Mouse (Mus musculus) cerebellum, adult 18-20 months (tissue): Measurements from ENCODE around the gene Muc13.

Experiments
- DNase-seq, 2 experiments: peaks; one replicate each; pipeline ENCODE4 v3.0.0; 2021

Gene Muc13

DNA sequence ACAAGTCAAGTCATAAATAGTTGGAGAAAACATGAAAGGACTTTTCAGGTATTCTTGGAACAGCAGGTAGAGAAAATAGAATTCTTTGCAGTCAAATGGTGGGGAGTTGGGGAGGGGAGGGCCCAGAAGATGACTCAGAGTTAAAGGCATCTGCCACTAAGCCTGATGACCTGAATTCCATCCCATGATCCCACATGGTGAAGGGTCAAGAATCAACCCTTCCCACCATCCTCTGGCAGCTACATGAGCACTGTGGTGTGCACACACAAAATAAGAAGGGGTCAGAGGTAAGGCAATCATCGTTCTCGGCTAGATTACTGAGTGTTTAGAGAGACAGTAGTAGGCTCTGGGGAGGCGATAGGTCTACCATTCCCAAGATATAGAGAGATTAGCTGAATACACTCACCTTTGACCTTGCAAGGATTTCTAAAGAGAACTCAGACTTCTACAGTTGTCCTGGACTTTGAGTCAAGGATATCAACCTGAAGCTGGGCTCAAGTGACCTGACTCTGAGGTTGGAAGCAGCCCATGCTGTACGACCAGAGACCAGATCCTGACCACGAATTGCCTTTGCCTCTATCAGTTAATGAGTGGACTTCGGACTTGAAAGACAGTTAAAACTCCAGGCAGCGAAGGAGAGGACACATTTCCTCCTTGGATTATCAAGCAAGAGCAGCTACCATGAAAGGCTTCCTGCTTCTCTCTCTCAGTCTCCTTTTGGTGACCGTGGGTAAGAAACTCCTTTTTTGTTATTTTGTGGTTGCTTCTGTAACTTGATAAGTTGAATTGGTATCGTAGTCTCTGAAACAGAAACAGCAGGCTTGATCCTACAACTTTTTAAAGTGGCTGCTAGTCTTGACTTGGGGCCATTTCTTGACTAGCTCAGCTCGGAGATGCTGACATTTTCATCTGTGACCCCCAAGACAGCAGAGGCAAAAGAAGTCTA is at the start of gene Muc13:
Muc13 (plus strand) TSS at position 192 of the 946 bp plus-strand sequence.
- DNase-seq = no peak

DNA sequence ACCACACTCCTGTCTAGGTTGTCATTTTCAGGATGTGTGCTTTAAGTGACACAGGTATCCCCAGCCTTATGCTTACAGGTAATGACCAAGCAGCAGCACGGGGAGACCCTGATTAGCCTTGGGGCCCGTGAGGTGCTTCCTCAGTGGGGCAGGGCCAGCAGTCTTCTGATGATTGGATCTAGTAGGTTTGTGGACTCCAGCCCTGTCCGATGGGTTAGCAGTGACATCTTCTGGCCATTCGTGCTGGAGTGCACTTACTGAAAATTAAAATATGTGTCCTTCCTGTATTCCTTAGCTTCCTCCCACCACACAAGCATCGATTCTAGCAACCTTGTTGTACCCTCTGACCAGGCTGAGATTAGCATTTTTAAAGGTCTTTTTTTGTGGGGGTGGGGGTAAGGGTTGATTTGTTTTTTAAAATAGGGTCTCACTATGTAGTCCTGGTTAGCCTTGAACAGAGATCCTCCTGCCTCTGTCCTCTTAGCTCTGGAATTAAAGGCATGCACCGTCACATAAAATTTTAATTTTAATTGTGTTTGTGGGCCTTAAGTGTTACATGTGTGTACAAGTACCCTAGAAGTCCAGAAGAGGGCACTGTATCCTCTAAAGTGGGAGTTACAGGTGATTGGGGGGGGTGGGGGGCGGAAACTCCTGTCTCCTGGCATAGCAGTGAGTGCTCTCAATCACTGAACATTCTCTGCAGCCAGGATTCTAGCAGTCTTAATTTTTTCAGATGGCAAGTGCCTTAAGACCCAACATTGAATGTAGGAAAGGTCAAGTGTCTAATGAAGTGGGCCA is 49.0 kb upstream of the Muc13 start:
- DNase-seq = peak; percentile 66 to 69

DNA sequence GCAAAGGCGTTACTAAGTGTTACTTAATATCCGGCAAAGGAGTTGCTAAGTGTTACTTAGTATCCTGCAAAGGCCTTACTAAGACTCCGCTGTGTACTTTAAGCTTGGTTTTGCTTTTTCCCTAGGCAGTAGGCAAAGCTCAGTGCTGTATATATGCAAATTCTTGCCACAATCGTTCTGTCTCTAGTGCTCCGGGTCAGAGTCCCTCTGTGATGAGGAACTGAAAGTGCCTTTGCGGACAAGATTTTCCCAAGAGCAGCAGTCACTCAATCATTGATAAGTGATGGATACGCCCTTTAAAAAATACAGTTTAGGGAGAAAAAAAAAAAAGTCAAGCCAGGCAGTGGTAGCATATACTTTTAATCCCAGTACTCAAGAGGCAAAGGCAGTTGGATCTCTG is 48.4 kb upstream of the Muc13 start:
- no peak for DNase-seq

DNA sequence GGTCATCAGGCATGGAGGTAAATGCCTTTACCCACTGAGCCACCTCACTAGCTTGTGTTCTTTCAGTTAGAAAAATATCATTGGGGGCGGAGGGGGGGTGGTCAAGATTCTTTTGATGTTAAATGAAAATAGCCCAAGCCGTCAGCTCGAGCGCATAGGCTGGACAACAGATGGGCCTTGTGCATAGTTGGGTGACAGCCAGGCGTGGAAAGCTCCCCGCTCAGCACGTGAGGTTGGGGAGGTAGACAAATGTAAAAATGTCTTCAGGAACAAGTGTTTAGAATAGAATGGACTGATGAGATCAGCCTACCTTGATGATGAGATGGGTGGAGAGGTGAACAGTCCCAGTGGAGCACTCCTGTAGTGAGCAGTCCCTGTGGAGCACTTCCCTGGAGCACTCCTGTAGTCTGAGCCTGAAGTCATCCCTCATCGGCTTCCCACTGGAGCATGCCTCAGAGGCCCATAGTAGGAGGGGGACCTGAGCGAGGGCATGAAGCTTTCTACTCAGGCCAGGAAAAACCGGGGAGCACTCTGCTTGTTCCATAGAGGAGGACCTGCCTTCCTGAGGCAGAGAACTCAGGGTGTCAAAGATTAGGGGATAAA is 47.7 kb upstream of the Muc13 start:
- peak; percentile 79 to 84 for DNase-seq

DNA sequence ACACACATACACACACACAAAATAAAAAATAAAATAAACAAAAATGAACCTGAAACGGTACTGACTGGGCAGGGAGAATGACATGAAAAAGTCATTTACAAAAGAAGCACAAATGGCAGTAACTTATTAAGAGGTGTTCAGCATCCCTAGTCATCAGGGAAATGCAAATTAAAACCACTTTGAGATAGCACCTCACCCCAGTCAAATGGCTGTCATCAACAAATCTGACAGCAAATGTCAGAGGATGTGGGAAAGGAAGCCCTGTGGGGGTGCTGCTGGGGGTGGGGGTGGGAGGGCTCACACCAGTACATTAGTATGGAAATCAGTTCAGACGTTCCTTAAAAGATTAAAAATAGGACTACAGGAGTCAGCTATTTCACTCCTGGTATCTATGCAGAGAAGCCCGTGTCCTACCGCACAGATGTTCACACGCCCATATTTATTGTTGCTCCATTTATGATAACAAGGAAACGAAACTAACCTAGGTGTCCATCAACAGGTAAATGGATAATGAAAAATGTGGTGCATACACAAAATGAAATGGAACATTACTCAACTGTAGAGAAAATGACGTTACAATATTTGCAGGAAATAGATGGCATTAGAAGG is 46.4 kb upstream of the Muc13 start:
- DNase-seq = no peak

DNA sequence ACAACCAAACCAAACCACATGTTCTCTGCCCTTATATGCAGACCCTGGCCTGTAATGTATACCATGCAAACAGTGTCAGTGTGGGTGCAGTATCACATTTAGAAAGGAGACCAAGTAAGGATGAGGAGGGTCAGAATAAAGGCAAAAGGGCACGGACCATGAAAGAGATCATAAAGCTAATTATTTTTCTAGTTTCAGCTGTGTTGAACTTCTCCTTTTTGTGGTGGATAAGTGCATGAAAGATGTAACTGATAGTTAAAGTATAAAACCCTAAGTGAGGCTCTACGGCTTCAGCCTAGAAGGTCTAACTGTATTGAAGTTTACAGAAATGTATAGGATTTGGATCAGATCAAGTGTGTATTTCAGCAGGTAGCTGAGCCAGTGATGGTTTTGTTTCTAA is 45.8 kb upstream of the Muc13 start:
- no peak for DNase-seq

DNA sequence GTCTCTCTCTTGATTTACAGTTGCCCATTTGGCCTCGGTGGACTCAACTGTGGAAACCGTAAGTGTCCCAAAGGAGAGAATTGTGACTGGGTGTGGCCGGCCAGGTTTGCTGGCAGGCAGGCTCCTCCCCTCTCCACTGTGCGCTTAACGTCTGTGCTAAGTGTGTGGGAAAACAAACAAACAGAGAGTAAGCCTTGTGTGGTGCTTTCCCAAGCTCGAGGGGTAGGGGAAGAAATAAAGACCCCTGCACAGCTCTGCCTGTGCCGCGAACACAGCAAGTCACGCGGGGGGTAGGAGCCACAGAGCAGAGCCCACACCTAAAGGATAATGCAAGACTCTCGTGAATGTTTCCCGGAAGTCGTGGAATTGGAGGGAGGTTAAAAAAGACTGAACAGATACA is 42.7 kb upstream of the Muc13 start:
- no peak for DNase-seq

DNA sequence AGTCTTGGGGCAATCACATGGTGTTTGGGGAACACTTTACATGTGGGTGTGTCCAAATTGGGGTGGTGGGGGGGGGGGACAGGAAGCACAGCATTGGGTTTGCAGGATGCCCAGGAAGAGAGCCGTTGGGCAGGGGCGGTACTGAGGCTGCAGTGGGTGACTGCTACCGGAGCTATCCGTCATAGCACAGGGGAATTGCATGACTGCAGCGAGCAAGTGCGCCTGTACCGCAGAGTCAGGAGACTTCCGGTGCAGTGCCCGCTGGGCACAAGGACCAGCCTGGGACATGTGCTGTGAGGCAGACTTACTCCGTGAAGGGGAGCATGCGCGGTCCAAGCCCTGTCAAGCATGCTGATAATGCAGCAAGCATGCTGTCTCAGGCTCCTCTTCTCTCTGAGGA is 42.2 kb upstream of the Muc13 start:
- DNase-seq = no peak

DNA sequence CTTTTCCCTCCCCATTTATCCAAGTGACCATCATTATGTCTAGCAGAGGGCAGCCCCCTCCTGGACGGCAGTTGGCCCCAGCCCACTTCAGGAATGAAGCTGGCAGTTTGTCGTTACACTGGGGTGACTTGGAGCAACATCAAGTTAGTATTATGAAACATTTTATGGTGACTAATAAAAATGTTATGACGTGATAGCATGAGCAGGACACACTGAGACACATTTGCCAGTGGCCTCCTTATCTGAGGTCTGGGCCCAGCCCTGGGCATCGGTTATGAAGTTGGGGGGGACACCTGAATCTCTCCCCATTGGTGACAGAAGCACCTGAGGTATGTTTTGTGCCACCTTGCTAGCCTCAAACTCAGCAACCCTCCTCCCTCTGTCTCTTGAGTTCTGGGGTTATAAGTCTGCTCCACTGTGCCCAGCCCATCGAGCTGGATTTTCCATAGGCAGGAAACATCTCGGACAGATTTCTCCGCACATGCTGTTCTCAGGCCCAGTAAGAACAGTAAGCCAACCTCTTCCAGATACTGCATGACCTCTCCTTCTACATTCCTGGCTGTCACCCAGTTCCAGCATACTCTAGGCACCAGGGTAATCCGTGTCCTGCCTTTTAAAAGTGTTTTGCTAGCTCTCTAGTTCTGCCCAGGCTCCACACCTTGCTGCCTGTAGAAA is 40.8 kb upstream of the Muc13 start:
- DNase-seq = no peak

DNA sequence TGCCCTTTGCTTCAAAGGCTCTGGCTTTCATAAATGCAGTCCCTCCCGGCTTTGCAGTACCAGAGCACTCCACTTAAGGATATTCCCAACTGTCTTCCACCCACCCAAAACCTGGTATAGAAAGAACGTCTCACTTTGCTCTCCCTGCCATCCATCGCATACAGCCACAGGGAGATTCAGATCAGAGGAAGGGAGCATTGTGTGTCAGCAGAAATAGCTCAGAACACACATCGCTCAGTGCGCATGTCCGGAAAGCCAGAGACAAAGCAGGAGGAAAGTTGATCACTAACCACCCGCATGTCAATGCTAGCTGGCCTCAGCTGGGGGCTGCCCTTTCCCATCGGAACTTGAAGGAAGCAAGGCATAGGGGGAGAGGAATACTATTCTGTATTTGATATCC is 38.5 kb upstream of the Muc13 start:
- no peak for DNase-seq

DNA sequence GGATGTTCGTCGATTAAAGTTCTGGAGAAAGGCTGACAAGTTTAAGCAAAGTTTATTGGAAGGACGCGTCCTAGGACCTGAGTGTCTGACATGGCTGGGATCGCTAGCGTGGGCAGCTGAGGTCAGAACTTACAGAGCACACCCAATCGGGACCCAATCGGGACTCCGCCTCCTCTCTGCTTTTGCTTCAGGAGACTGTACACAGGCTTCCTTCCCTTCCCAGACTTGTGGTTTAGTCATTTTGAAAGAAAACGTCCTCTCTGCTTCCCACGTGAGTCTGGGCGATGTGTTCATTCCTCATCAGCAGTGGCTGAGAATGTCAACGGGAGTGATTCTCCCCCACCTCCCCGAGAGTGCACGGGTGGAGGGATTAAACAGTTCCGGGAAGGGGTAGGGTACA is 37.9 kb upstream of the Muc13 start:
- no peak for DNase-seq

DNA sequence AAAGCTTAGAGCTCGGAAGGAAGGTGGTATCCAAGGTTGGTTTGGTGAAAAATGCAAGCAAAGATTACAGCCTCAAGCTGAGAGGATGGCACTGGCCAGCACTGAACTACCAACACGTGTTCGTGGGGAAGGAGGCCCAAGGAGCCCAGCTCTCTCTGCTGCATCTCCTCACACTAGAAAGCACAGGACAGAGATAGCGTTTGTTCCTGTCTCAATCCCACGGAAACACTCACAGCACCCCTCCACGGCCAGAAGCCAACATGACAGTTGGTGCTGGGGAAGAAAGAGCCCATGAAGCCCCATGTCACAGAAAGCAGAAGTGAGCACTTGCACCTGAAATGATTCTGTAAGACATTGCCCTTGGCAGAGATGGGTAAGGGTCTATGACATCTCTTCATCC is 37.4 kb upstream of the Muc13 start:
- DNase-seq = peak; percentile 73 to 79

DNA sequence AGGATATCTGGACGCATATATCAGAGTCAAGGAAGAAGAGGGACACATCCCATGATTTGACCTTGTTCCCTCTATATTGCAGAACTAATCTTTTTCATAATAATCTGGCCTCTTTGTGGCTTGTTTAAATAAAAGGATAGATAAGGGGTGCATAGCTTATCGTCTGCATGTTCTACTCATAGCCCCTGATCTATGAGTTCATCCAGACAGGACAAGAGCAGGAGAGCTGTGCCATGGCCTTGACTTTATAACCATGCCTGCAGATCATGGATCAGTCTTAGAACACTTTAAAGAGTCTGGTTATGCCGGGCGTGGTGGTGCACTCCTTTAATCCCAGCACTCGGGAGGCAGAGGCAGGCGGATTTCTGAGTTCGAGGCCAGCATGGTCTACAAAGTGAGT is 34.6 kb upstream of the Muc13 start:
- no peak for DNase-seq

DNA sequence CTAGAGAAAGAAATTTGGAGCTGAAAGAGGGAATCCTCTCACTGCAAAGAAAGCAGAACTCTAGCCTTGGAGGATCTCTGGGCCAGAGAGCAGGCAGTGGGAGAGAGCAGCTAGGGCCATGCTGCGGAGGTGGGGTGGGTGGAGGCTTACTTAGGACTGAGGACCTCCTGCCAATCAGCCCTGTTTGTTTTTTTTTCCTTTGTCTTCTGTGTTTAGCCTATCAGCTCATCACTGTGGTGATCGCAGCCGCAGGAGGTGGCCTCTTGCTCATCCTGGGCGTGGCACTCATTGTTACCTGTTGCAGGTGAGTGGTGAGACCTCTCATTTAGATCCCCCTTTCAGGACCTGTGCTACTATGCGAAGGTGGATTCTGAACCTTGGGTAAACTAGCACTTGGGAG is 33.3 kb upstream of the Muc13 start:
- DNase-seq = no peak

DNA sequence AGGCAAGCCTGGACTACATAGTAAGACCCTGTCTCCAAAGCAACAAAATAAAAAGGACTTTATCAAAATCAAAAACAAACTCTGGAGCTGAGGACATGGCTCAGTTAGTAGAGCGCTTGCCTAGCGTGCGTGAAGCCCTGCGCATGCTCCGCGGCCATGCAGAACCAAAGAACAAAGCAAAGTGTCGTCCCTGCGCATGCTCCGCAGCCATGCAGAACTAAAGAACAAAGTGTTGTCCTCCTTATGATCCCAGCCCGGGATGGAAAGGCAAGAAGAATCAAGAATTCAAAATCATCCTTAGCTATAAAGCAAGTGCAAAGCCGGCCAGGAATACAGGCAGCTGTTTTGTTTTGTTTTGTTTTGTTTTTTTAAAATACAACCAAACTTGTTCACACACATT is 32.8 kb upstream of the Muc13 start:
- no peak for DNase-seq

DNA sequence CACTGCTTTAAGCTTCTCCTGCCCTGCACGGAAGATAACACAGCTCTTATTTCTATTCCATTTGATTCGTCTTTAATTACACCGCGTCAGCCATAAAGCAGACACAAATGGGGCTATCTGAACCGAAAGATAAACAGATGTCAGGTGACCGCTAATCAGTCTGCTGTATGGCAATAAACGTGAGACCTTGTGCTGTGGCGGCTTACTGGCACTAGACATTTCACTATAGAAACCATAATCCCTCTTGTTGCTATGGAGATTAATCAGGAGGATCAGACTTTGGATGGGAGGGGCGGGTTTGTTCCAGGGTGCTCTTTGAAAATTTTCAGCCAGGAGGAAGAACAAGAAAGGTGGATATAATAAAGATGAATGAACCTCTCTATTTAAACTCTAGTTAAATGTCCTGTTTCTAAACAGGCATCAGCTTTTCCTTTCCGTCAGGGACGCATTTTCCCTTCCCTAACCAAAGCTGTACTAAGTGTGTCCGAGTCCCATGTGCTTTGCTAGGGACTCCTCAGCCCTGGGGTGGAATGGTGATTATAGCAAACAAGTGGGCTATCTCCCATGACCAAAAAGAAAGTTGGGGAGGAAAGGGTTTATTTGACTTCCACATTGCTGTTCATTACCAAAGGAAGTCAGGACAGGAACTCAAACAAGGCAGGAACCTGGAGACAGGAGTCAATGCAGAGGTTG is 29.2 kb upstream of the Muc13 start:
- no peak for DNase-seq

DNA sequence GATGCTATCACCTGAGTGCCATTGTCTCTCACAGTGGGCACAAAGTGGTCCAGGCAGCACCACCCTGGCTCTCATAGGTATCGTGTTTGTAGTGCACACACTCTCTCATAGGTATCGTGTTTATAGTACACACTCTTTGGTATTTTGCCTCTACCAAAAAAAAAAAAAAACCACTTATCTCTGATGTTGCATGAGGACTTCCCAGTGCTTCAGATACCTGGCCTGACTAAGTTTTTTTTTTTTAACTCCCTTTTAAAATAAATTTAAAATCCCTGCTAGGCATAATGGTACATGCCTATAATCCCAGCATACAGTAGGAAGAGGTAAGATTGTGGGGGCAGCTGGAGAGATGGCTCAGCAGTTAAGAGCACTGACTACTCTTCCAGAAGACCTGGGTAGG is 28.4 kb upstream of the Muc13 start:
- DNase-seq = no peak

DNA sequence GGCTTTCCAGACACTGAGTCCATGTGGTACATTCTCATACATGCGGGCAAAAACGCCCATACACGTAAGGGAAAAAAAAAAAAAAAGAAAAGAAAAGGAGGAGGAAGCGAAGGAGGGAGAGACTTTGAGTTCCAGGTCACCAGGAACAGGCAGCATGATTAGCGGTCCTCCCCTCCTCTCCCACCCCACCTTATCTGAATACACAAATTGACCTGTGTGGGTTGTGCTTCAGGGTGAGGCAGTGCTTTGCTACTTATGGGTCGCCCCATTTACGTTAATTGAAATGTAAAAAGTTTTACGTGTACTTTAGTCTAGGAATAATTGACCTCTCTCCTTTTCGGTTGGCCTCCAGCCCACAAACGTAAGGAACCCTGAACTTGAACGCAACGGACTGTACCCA is 27.5 kb upstream of the Muc13 start:
- no peak for DNase-seq

DNA sequence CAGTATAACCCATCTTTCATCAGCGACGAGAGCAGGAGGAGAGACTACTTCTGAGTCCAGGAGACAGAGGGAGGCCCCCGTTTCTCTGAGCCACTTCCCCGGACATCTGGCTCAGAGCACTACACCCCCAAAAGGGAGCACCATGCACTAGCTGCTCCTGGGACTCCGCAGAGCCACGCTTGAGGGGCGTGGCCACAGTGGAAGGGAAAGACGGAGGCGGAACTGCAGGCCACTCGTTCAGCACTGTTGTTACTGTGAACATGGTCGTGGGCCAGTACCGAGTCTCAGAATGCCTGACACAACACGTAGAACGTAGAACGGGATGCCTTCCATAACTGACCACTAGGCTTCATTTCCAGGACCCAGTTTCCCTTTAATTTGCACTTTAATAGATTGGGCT is 27.1 kb upstream of the Muc13 start:
- no peak for DNase-seq

DNA sequence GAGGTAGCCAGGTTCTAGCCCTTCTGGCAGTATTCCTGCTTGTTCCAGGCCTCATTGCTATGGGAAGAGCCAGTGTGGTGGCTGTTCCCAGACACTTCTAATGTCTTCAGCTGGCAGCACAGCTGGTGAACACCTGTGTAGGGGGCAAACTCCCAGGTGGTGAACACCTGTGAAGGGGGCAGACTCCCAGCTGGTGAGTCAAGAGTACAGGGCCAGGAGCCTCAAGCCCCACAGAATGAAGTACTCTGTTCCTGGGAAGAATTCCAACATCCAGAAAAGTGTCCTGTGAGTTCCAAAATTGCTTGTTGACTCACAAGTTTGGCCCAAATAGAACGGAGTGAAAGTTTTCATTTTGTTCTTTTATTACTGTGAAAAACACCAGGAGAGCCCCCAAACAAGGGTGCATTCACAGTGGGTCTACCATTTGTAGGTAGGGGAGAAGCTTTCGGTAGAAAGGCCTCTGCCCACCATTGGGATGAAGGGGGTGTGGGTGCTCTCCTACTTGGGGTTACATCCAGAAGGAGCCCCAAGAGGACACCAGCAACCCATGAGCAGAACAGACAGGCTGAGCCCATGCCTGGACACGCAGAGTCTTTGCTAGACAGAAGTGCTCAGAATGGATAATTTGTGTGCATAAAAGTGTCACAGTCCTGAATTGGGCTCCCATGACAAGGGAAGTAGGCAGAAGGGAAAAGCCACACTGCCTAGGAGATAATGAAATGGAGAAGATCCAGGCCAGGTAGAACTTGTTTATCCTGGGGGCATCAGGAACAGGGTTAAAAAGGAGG is 25.2 kb upstream of the Muc13 start:
- no peak for DNase-seq

DNA sequence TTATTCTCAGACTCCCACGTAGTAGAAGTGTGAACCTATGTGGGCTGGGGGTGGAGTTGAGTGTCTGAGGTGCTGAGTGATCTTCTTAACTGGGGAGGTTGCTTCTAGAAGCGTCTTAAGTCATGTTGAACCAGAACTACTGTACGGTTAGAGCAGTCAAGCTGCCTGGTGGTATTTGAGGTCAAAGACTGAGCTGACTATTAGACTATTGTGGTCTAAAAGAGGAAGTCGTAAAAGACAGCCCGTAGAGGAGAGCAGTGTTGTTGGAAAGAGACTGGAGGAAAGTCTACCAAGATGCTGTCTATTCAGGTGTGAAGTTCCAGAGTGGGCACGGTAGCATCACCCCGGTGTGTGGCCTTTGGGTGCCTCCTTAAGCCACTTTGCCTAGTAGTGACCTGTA is 24.0 kb upstream of the Muc13 start:
- no peak for DNase-seq
